Mouse (Mus musculus) lung, adult 2 months (tissue): ENCODE measurements around the gene Sept8.

ENCODE experiments used
- CTCF ChIP-seq: fragments of 200-500 bp; IDR thresholded peaks from 2 replicates; pipeline ENCODE4 v1.5.1; 2011; ENCODE audit warnings: mild to moderate bottlenecking, low read length, control low read depth; ENCODE audit not compliant: insufficient read depth
- POLR2A ChIP-seq: fragments of 200-500 bp; IDR thresholded peaks from 2 replicates; pipeline ENCODE4 v1.6.1; 2011; ENCODE audit warnings: low read depth, mild to moderate bottlenecking, control low read depth, low read length, borderline replicate concordance; ENCODE audit errors: extremely low read depth

DNA sequence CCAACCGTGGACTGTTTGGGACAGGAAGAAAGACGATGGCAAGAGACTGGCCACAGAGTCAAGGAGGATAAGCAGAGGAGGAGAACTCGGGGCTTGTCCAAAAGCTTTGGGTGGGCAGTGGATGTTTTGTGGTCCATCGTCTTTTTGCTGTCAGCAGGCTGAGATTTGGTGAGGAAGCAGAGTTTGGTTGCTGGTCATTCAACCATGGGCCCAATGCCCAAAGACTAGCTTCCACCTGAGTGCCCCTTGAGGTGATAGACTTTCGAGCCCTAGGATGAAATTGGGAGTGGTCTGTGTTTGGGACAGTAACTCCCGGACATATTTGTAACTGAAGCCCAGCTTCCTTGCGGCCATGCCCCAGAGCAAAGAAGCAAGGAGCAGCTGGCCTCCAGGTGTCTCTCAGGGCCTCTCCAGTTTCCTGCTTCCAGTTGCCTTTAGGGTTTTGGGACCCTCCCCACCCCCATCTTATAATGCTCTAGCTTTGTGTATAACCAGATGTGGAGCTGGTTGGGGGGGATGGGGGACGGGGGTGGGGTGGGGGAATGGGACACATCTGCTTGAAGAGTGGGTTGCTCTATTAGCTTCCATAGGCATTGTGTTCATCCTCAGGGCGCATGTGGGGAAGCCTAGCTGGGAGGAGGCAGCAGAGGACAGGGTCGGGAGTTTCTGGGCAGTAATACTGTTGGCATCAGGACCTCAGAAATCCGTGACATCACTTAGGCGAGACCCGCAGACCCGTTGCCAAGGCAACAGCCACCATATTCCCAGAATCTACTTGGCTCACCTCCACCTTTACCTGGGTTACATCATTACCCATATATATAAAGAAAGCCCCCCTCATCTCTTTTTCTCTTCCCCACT, 4.7 kb downstream of the Sept8 start:
- TF ChIP-seq POLR2A: no peak
- no peak for TF ChIP-seq CTCF
